Mouse (Mus musculus): Measurements from ENCODE around the gene Chdh.

DNA sequence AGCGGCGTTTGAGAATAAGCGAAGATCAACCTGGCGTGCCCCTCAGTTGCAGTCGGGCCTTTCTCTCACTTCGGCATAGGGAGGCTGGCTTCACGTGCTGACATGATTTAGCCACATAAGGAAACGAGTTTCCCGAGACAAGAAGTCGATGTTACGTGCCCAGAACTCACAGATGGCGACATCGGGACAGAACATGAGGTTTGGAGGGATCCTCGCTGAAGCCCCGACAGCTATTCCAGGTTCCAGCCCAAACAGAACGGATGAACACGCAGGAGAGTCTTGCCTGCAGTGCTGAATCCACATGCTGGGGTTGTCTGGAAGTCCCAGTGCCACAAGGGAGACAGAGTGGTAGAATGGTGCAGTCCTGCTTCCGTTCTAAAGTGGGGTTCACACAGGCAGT lies 29.6 kb downstream of the Chdh start:
- TF ChIP-seq CTCF (IDR thresholded peaks at IDR 0.05; ENCODE audit: insufficient read depth, low read depth, low read length), result no peak
- no peak for TF ChIP-seq POLR2A (IDR thresholded peaks at IDR 0.05; ENCODE audit: insufficient read depth, low read depth, low read length)

All from olfactory bulb, adult 2 months (tissue).